Mouse (Mus musculus) G1E (cell line): Measurements from ENCODE around the gene Alox5ap. TPM values are rescaled to one million over a fixed set of nuclear protein-coding genes. Genes with fewer than 3 reads are reported as not detected.
A peak's percentile ranks its signal among the peaks of the same experiment; 100 is the strongest.

Experiments used
- ATAC-seq: 2 replicates; pipeline ENCODE4 v1.8.0; 2016; ENCODE audit warnings: mild to moderate bottlenecking; ENCODE audit not compliant: insufficient number of reproducible peaks, poor library complexity, low FRiP score, severe bottlenecking; ENCODE audit errors: extremely low read depth
- DNase-seq: peaks from one replicate; pipeline ENCODE4 v3.0.0; 2012; ENCODE audit warnings: low spot score
- H3K27me3 ChIP-seq: 2 replicates; pipeline ENCODE4 v1.6.1; 2012; ENCODE audit warnings: mild to moderate bottlenecking, low read length, inconsistent platforms; ENCODE audit not compliant: insufficient read depth
- H3K36me3 ChIP-seq: replicated peaks from 2 replicates; pipeline ENCODE3; 2012; ENCODE audit warnings: mild to moderate bottlenecking, inconsistent platforms
- H3K4me1 ChIP-seq: 2 replicates; pipeline ENCODE4 v1.6.1; 2012; ENCODE audit warnings: low read depth, low read length, inconsistent platforms, mixed read lengths; ENCODE audit not compliant: insufficient read depth
- H3K4me3 ChIP-seq: 2 replicates; pipeline ENCODE4 v1.5.1; 2012; ENCODE audit warnings: low read depth, mild to moderate bottlenecking, inconsistent platforms, low read length, moderate library complexity, mixed read lengths
- H3K9me3 ChIP-seq: replicated peaks from 2 replicates; pipeline ENCODE4 v1.6.1; 2012; ENCODE audit warnings: inconsistent platforms
- CTCF ChIP-seq: IDR thresholded peaks from 2 replicates; pipeline ENCODE4 v1.5.1; 2012; ENCODE audit warnings: low read depth, low read length, inconsistent platforms, mixed read lengths
- GATA1 ChIP-seq: IDR thresholded peaks from 2 replicates; pipeline ENCODE4 v1.6.1; 2012; ENCODE audit warnings: borderline replicate concordance, low read length, inconsistent platforms, mixed read lengths
- GATA2 ChIP-seq: IDR thresholded peaks from 2 replicates; pipeline ENCODE4 v1.6.1; 2012; ENCODE audit warnings: low read depth, low read length, inconsistent platforms, borderline replicate concordance
- POLR2AphosphoS5 ChIP-seq: IDR thresholded peaks from 2 replicates; pipeline ENCODE4 v1.6.1; 2012; ENCODE audit warnings: low read depth, low read length, inconsistent platforms; ENCODE audit not compliant: insufficient replicate concordance
- TAL1 ChIP-seq: conservative IDR thresholded peaks from 2 replicates; pipeline ENCODE4 v1.6.1; 2012; ENCODE audit warnings: low read depth, low read length, inconsistent platforms, mixed read lengths
- polyA plus RNA-seq: library from polyadenylated mRNA; stranded (reverse); fragments of >175 nt; gene quantifications from 2 replicates; pipeline ENCODE4 v1.2.3, GENCODE M21; 2012
- total RNA-seq, 2 experiments: library from RNA; stranded (forward) in 1 of 2; stranded (reverse) in 1 of 2; fragments of 200-1000 nt in 1 of 2; fragments of >200 nt in 1 of 2; fragmentation: Nextera tagmentation in 1 of 2; gene quantifications; 2 replicates each; pipeline ENCODE4 v1.2.3; 2014 to 2017

Alox5ap gene
- total and polyA plus RNA-seq, 3 experiments: 1.5 to 157 (median 38.1) TPM

GRCm38 (mm10) chr5:149277529-149277928 lies 13.0 kb downstream of the Alox5ap start:
- Histone ChIP-seq H3K4me1 (peaks cover 37% of the 10 kb centered on the region), H3K36me3 (peaks cover 22% of the 10 kb centered on the region), H3K9me3 (peaks cover 17% of the 10 kb centered on the region), H3K27me3 (no peaks in the 10 kb centered on the region; the same call in 1 of the 2 replicates), H3K4me3 (no peak overlapping the region)
- TF ChIP-seq GATA2: no peak
- TF ChIP-seq POLR2AphosphoS5: no peak
- no peak for DNase-seq
- ATAC-seq: no peak

GRCm38 (mm10) chr5:149279273-149279844 lies 14.8 kb downstream of the Alox5ap start:
- H3K27me3 ChIP-seq: no peaks in the 10 kb centered on the region
- peaks cover 21% of the 10 kb centered on the region for H3K9me3 ChIP-seq
- no peak for TF ChIP-seq GATA2
- TF ChIP-seq POLR2AphosphoS5: no peak
- no peak for TF ChIP-seq TAL1
- no peak for TF ChIP-seq CTCF
- no peak for TF ChIP-seq GATA1
- no peak overlapping the region for H3K4me3 ChIP-seq
- peaks cover 16% of the 10 kb centered on the region for H3K36me3 ChIP-seq
- DNase-seq (no peak), ATAC-seq (no peak)
- H3K4me1 ChIP-seq: peaks cover 21% of the 10 kb centered on the region

GRCm38 (mm10) chr5:149283009-149283408 lies 18.4 kb downstream of the Alox5ap start:
- peaks cover 11% of the 10 kb centered on the region for H3K9me3 ChIP-seq
- H3K4me1 ChIP-seq: peaks cover 7% of the 10 kb centered on the region; the same call in 1 of the 2 replicates
- TF ChIP-seq CTCF (peak; percentile 31; the same call in 1 of the 2 replicates), GATA2 (no peak), GATA1 (no peak), POLR2AphosphoS5 (no peak), TAL1 (no peak)
- ATAC-seq (no peak), DNase-seq (no peak)
- peaks cover 37% of the 10 kb centered on the region for H3K36me3 ChIP-seq
- H3K27me3 ChIP-seq: no peaks in the 10 kb centered on the region
- H3K4me3 ChIP-seq: no peak overlapping the region

- Histone ChIP-seq H3K27me3 (no peaks in the 10 kb centered on the region), H3K9me3 (peaks cover 11% of the 10 kb centered on the region), H3K4me1 (peaks cover 7% of the 10 kb centered on the region; the same call in 1 of the 2 replicates), H3K36me3 (peaks cover 37% of the 10 kb centered on the region), H3K4me3 (no peak overlapping the region)
- no peak for DNase-seq
- TF ChIP-seq POLR2AphosphoS5 (no peak), GATA2 (no peak), GATA1 (no peak), CTCF (no peak), TAL1 (no peak)
- ATAC-seq: no peak
Observed at GRCm38 (mm10) chr5:149283821-149284220, 19.3 kb downstream of the Alox5ap start.

- H3K4me3 ChIP-seq: no peak overlapping the region
- H3K4me1 ChIP-seq: peaks cover 7% of the 10 kb centered on the region; the same call in 1 of the 2 replicates
- ATAC-seq: peak; percentile 43
- peak; percentile 8 for DNase-seq
- peaks cover 37% of the 10 kb centered on the region for H3K36me3 ChIP-seq
- no peaks in the 10 kb centered on the region for H3K27me3 ChIP-seq
- H3K9me3 ChIP-seq: peaks cover 11% of the 10 kb centered on the region
- no peak for TF ChIP-seq POLR2AphosphoS5
- TF ChIP-seq GATA1: no peak
- TF ChIP-seq GATA2: no peak
- TF ChIP-seq CTCF: no peak
- no peak for TF ChIP-seq TAL1
Observed at GRCm38 (mm10) chr5:149286021-149286420, 21.5 kb downstream of the Alox5ap start.

GRCm38 (mm10) chr5:149287148-149288038 lies 22.8 kb downstream of the Alox5ap start:
- Histone ChIP-seq H3K4me3 (no peak overlapping the region), H3K36me3 (peaks cover 34% of the 10 kb centered on the region), H3K4me1 (peaks cover 7% of the 10 kb centered on the region; the same call in 1 of the 2 replicates), H3K27me3 (no peaks in the 10 kb centered on the region), H3K9me3 (peaks cover 6% of the 10 kb centered on the region)
- TF ChIP-seq GATA2 (no peak), CTCF (no peak), TAL1 (no peak), GATA1 (no peak), POLR2AphosphoS5 (no peak)
- DNase-seq (no peak), ATAC-seq (no peak)

- peaks cover 20% of the 10 kb centered on the region for H3K36me3 ChIP-seq
- ATAC-seq (no peak), DNase-seq (no peak)
- no peaks in the 10 kb centered on the region for H3K27me3 ChIP-seq
- H3K4me1 ChIP-seq: no peaks in the 10 kb centered on the region
- TF ChIP-seq POLR2AphosphoS5: no peak
- TF ChIP-seq GATA2: no peak
- no peak for TF ChIP-seq GATA1
- no peak for TF ChIP-seq CTCF
- TF ChIP-seq TAL1: no peak
- no peaks in the 10 kb centered on the region for H3K9me3 ChIP-seq
- no peak overlapping the region for H3K4me3 ChIP-seq
Observed at GRCm38 (mm10) chr5:149291266-149291665, 26.7 kb downstream of the Alox5ap start.
